Mouse (Mus musculus) lung, adult 2 months (tissue): Measurements from ENCODE around the gene Spc25. TPM values are rescaled to one million over a fixed set of nuclear protein-coding genes. Genes with fewer than 3 reads are reported as not detected.

ENCODE experiments used
- DNase-seq: peaks from one replicate; pipeline ENCODE4 v3.0.0; 2022
- H3K4me1 ChIP-seq: fragments of 200-500 bp; 2 replicates; pipeline ENCODE4 v1.6.1; 2011; ENCODE audit warnings: low read length; ENCODE audit not compliant: control insufficient read depth, insufficient read depth
- H3K4me3 ChIP-seq: fragments of 200-500 bp; replicated peaks from 2 replicates; pipeline ENCODE3; 2011; ENCODE audit warnings: low read depth, mild to moderate bottlenecking, control low read depth, low read length; ENCODE audit errors: extremely low read depth
- CTCF ChIP-seq: fragments of 200-500 bp; IDR thresholded peaks from 2 replicates; pipeline ENCODE4 v1.5.1; 2011; ENCODE audit warnings: mild to moderate bottlenecking, low read length, control low read depth; ENCODE audit not compliant: insufficient read depth
- POLR2A ChIP-seq: fragments of 200-500 bp; IDR thresholded peaks from 2 replicates; pipeline ENCODE4 v1.6.1; 2011; ENCODE audit warnings: low read depth, mild to moderate bottlenecking, control low read depth, low read length, borderline replicate concordance; ENCODE audit errors: extremely low read depth
- WGBS: fragments of 180-500 bp; shearing (Covaris S2); methylation state at CpG from one replicate; pipeline ENCODE4 v1.1.7; 2018; 5-methylcytosine and 5-hydroxymethylcytosine counted together
- polyA plus RNA-seq: library from polyadenylated mRNA; depleted of rRNA; stranded (reverse); fragments of >200 nt; gene quantifications from 2 replicates; pipeline ENCODE4 v1.2.3, GENCODE M21; 2012

Gene Spc25
- polyA plus RNA-seq, 1 experiment = 0.89 TPM

DNA sequence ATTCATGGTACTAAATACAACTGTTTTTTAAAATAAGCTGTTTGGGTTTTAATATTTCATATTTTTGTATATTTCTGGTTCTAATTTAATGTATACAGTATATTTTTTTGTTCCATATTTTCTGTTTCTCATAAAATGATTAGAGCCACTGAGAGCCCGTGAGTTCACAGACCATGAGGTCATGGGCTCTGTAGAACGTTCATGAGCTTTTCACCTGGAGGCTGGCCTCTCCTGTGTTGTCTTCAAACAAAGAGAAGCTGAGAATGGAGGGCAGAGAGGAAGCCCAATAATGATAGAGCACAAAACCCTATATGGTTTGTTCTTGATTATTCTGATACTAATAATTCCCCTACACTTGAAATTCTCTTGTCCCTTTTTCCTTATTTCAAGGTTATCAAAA lies 18.7 kb upstream of the Spc25 start:
- no peak for DNase-seq
- H3K4me3 ChIP-seq = no peak overlapping the region
- 53% methylated on average over 2 of the region's 2 CpGs for WGBS
- no peaks in the 10 kb centered on the region for H3K4me1 ChIP-seq
- TF ChIP-seq CTCF = no peak
- no peak for TF ChIP-seq POLR2A

DNA sequence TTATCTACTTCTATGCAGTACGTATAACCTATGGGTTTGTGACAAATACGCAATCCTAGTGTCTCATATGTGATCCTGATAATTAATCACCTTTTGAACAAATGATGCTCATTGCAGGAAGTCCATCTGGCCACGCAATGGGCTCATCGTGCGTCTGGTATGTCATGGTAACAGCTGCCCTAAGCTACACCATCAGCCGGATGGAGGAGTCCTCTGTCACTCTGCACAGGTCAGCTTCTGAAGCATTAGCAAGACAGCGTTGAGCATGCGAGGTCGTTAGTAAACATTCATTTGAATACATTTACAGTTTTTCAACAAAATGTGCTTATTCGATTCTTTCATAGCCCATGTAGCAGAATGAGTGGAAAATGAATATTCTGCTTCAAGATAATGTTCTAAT lies 16.8 kb upstream of the Spc25 start:
- DNase-seq = no peak
- no peak overlapping the region for H3K4me3 ChIP-seq
- H3K4me1 ChIP-seq = no peaks in the 10 kb centered on the region
- TF ChIP-seq POLR2A (no peak), CTCF (no peak)
- WGBS = 72% methylated on average over 10 of the region's 10 CpGs

DNA sequence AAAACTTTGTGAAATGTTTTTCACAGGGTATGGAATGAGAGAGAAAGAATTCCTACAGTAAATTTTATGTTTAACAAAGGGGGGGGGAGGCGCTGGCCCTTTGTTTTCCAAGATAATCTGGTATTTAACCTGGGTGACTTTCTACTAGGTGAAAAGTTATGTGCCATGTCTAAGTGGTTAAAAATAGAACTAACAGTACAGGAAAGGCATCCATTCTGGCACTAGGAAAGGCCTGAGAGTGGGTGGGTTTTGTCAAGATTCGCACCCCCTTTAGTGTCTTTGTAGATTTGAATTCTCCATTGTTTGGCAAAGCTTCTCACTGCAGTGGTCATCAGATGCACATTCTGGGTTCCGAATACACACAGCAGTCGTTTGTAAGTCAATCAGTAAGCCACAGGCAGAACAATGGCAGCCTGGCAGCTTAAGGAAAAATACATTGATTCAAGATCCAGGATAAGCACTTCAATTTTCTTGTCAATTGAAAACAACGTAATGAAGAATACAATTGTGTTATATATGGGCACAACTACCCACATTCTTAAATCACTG lies 15.9 kb upstream of the Spc25 start:
- Histone ChIP-seq H3K4me1 (no peaks in the 10 kb centered on the region), H3K4me3 (no peak overlapping the region)
- no peak for DNase-seq
- WGBS = 61% methylated on average over 5 of the region's 5 CpGs
- TF ChIP-seq CTCF (no peak), POLR2A (no peak)

DNA sequence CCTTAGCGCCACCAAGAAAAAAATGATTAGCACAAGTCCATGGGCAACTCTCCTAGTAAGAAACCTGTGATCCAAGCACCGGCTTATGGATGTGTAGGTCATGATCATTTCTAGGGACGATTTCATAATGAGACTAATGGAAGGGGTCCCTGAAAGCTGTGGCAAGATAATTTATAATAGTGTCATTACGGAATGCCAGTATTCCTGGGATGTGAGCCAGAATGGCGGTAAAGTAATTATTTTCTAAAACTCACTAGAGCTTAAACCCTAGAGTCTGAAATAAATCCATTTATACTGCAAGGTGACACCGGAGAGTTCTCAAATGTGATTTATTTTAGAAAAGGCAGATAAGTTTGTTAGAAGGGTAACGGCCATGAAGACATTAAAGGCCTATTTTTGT lies 9.2 kb upstream of the Spc25 start:
- DNase-seq = no peak
- Histone ChIP-seq H3K4me1 (no peaks in the 10 kb centered on the region), H3K4me3 (no peak overlapping the region)
- TF ChIP-seq CTCF (no peak), POLR2A (no peak)
- 70% methylated on average over 7 of the region's 7 CpGs for WGBS

DNA sequence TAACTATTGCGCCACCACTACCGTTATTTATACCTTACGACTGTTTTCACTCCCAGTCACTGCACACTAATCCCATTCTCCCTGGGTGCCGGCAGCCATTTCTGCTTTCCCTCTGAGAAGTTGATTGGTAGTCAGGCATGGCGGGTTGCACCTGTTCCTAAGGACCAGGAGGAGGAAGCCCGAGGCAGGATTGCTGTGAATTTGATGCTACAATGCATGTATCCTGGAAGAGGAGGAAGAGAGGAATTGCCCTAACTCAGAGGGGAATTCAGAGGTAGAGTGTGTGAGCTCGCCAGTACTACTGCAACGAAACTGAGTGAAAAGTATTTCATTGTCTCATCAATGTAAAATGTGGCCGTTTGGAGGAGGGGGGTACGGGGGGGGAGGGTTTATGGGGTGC lies 6.7 kb upstream of the Spc25 start:
- WGBS = 70% methylated on average over 10 of the region's 10 CpGs
- H3K4me3 ChIP-seq = no peak overlapping the region
- H3K4me1 ChIP-seq = no peaks in the 10 kb centered on the region
- TF ChIP-seq CTCF (no peak), POLR2A (no peak)
- no peak for DNase-seq

DNA sequence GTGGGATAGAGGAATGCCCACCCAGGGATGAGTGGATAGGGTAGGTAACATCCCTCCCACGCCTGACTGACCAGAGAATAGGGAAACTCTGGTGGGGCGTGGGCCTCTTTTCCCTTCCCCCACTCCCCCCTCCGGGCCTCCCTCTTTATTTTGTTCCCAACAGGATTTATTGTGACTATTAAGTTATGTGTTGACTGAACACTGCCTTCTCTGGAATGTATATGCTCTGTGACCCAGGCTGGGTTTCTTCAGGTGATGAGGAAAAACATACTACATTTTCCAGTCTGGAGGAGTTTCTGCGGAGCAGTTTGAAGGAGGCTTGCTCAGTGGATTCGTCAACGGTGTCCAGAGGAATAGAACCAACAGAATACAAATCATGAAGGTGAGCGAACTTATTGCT lies 4.8 kb upstream of the Spc25 start, which contains the start of gene G6pc2:
Gene G6pc2 (plus strand): TSS at position 301 of the 400 bp plus-strand sequence.
- no peak within 1 kb of the TSS for H3K4me3 ChIP-seq
- 76% methylated on average over 7 of the region's 7 CpGs for WGBS
- TF ChIP-seq CTCF = no peak
- no peak for TF ChIP-seq POLR2A
- DNase-seq = no peak
- no peaks in the 10 kb centered on the region for H3K4me1 ChIP-seq

DNA sequence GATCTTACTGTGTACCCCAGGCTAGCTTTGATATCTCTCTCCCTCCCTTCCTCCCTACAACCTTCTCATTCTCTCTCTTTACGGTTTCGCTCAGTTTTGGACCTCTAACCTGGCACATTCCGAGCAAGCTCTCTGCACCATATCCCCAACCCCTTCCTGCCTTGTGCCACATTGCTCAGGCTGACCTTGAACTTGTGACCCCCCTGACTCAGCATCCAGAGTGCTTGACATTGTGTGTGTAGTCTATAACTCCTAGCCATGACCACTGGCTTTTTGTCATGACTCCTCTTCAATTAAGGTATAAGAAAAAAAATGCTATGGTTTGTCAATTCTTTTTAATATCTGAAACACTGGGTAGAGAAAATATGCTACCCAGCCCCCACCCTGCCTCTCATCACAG lies 3.7 kb upstream of the Spc25 start:
- Histone ChIP-seq H3K4me1 (no peaks in the 10 kb centered on the region), H3K4me3 (no peak overlapping the region)
- TF ChIP-seq CTCF = no peak
- no peak for TF ChIP-seq POLR2A
- WGBS = 83% methylated on average over 3 of the region's 3 CpGs
- DNase-seq = no peak

DNA sequence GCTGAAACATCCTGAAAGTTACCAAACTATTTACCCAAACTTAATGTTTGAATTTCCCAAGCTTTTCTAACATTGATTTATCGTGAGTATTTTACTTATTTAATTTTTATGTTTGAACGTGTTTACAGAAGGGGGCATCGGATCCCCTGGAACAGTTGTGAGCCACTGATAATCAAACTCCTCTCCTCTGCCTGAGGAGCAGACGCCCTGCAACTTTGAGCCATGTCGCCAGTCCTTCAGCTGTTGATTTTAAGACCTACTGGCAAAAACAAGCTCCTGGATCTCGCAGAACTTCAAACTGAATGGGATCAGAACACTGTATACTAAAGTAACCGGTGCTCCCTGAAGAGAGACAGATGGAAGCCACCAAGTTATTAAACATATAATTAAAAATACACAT lies 529 bp upstream of the Spc25 start:
- Histone ChIP-seq H3K4me3 (no peak overlapping the region), H3K4me1 (no peaks in the 10 kb centered on the region)
- DNase-seq = peak; percentile 5
- TF ChIP-seq CTCF (no peak), POLR2A (no peak)
- 17% methylated on average over 7 of the region's 7 CpGs for WGBS

DNA sequence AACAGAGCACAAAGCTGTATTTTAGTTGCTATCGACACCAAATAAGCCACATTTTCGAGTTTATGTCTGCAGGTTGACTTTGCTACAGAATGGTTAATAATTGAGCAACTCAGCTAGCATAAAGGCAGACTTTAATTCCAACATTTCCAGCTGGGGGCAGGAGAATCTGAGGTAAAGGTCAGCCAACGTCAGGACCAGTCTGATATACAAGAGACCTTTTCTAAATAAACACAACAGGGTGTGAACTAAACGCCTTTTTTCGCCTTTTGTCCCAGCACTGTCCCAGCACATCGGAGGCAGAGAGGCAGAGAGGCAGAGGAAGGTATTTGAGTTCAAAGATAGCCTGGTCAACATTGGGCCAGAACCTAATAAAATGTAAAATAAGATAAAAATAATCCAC lies 809 bp downstream of the Spc25 start:
- DNase-seq = no peak
- H3K4me3 ChIP-seq = no peak overlapping the region
- no peaks in the 10 kb centered on the region for H3K4me1 ChIP-seq
- WGBS = 13% methylated on average over 6 of the region's 6 CpGs
- no peak for TF ChIP-seq CTCF

DNA sequence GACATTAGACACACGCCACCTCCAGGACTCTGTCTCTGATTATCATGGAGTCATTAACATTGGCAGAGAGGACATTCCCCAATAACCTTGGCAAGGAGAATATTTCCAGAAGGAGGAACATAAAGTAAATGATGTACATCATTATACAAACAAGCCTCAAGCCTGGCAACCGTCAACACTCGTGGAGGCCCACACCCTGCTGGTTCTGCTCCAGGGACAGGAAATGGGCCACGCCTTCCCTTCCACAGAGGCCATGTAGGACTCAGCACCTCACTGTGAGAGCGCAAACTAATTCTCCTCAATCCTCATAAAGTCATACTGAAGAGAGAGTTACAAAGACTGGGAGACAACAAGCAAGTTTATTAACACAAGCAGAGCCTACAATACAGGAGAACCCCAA lies 12.4 kb downstream of the Spc25 start:
- TF ChIP-seq CTCF (no peak), POLR2A (no peak)
- 58% methylated on average over 5 of the region's 5 CpGs for WGBS
- no peak for DNase-seq
- Histone ChIP-seq H3K4me3 (no peak overlapping the region), H3K4me1 (no peaks in the 10 kb centered on the region)

DNA sequence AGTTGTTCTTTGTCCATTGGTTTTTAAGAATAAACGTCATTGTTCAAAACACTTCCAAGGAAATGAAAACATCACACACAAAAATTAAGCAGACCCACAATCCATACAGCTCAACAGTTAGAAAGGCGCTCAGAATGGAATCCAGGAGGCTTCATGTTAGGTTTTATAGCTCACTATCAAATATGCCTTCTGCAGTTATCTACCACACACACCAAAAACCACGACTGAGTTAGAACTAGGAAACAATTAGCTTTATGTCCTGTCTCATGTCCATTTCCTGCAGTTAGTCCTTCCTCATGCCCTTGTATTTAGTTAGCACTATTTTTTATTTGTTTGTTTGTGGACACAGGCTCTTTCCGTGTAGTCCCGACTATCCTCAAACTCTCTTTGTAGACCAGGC lies 14.9 kb downstream of the Spc25 start:
- no peak overlapping the region for H3K4me3 ChIP-seq
- TF ChIP-seq CTCF = no peak
- no peak for TF ChIP-seq POLR2A
- H3K4me1 ChIP-seq = no peaks in the 10 kb centered on the region
- no peak for DNase-seq
- WGBS = 73% methylated on average over 5 of the region's 5 CpGs
